Mouse (Mus musculus) midbrain, embryonic 11.5 days (tissue): ENCODE data around the gene Lzts3. TPM values are rescaled to one million over a fixed set of nuclear protein-coding genes. Genes with fewer than 3 reads are reported as not detected.

Experiments used
- ATAC-seq: fragments of 200-750 bp; cut with Nextera tagmentation; 2 replicates; pipeline ENCODE4 v1.8.0; 2017; ENCODE audit warnings: moderate TSS enrichment, moderate library complexity; ENCODE audit not compliant: low FRiP score
- DNase-seq: peaks from one replicate; pipeline ENCODE4 v3.0.0; 2015; ENCODE audit warnings: low spot score; ENCODE audit errors: missing footprints
- H3K27ac ChIP-seq: fragments of 300-500 bp; sonication (generic); 2 replicates; pipeline ENCODE4 v1.5.1; 2014; ENCODE audit warnings: low read depth, low read length
- H3K27me3 ChIP-seq: fragments of 300-500 bp; sonication (generic); 2 replicates; pipeline ENCODE4 v1.6.1; 2014; ENCODE audit warnings: mild to moderate bottlenecking, low read length, moderate library complexity, mixed read lengths; ENCODE audit not compliant: control insufficient read depth, insufficient read depth
- H3K36me3 ChIP-seq: fragments of 300-500 bp; sonication (generic); 2 replicates; pipeline ENCODE4 v1.6.1; 2014; ENCODE audit warnings: mild to moderate bottlenecking, low read length, moderate library complexity, mixed read lengths; ENCODE audit not compliant: control insufficient read depth, insufficient read depth
- H3K4me1 ChIP-seq: fragments of 300-500 bp; sonication (generic); 2 replicates; pipeline ENCODE4 v1.6.1; 2014; ENCODE audit warnings: low read length; ENCODE audit not compliant: control insufficient read depth, insufficient read depth
- H3K4me2 ChIP-seq: fragments of 300-500 bp; sonication (generic); 2 replicates; pipeline ENCODE4 v1.6.1; 2014; ENCODE audit warnings: mild to moderate bottlenecking, moderate library complexity
- H3K4me3 ChIP-seq: fragments of 300-500 bp; sonication (generic); 2 replicates; pipeline ENCODE4 v1.5.1; 2014; ENCODE audit warnings: low read depth, low read length
- H3K9ac ChIP-seq: fragments of 300-500 bp; sonication (generic); 2 replicates; pipeline ENCODE4 v1.6.1; 2014; ENCODE audit warnings: low read length
- H3K9me3 ChIP-seq: fragments of 300-500 bp; sonication (generic); 2 replicates; pipeline ENCODE4 v1.6.1; 2016; ENCODE audit warnings: low read length; ENCODE audit not compliant: control insufficient read depth
- WGBS: fragments of 180-500 bp; shearing (Covaris S2); extraction: QIAGEN DNeasy Blood & Tissue Kit; methylation state at CpG from one replicate; pipeline ENCODE4 v1.1.7; 2014; 5-methylcytosine and 5-hydroxymethylcytosine counted together
- polyA plus RNA-seq: library from polyadenylated mRNA; unstranded; fragments of >200 nt; fragmentation: Nextera tagmentation; extraction: Ambion mirVana; gene quantifications from 2 replicates; pipeline ENCODE4 v1.2.1, GENCODE M21; 2014

The Lzts3 gene
- polyA plus RNA-seq, 1 experiment from 2014 or later, result 1.1 TPM

GRCm38 (mm10) chr2:130642197-130642660 lies 374 bp downstream of the Lzts3 start:
- Histone ChIP-seq H3K9ac (peak overlapping the region; percentile 69), H3K4me2 (peak overlapping the region; percentile 83), H3K4me3 (peak overlapping the region; percentile 60), H3K9me3 (no peaks in the 10 kb centered on the region), H3K27ac (no peak overlapping the region), H3K4me1 (peaks cover 4% of the 10 kb centered on the region; the same call in 1 of the 2 replicates), H3K36me3 (no peaks in the 10 kb centered on the region), H3K27me3 (peaks cover 18% of the 10 kb centered on the region)
- DNase-seq, result no peak
- ATAC-seq, result peak; percentile 63
- 1% methylated on average over 16 of the region's 27 CpGs for WGBS

- peak overlapping the region; percentile 60; the same call in 1 of the 2 replicates for H3K4me3 ChIP-seq
- 81% methylated on average over 6 of the region's 6 CpGs for WGBS
- H3K4me1 ChIP-seq, result peaks cover 4% of the 10 kb centered on the region; the same call in 1 of the 2 replicates
- peak overlapping the region; percentile 83; the same call in 1 of the 2 replicates for H3K4me2 ChIP-seq
- H3K9ac ChIP-seq, result no peak overlapping the region
- peaks cover 26% of the 10 kb centered on the region for H3K27me3 ChIP-seq
- no peaks in the 10 kb centered on the region for H3K9me3 ChIP-seq
- ATAC-seq (peak; percentile 3; the same call in 1 of the 2 replicates), DNase-seq (no peak)
- no peak overlapping the region for H3K27ac ChIP-seq
- no peaks in the 10 kb centered on the region for H3K36me3 ChIP-seq
These were observed 1.1 kb downstream of the Lzts3 start for GRCm38 (mm10) chr2:130641351-130642025.

DNA sequence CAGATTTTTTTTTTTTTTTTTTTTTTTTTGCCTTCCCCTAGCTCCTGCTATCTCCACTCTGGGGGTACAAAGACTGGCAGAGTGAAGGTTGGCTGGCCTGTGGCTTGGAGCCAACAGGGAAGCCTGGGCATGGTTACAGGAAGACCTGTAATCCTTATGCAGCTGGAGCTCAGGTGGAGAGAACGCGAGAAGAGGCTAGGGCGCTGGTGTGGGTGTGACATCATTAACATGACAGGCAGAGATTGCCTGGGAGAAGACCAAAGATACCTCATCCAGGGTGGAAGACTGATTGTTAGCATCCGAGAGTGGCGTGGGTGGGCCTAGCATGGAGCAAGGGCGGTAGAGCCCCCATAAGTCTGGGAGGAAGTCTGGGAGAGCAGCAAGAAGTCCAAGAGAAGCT lies 3.3 kb downstream of the Lzts3 start:
- WGBS, result 80% methylated on average over 6 of the region's 6 CpGs
- H3K27me3 ChIP-seq, result peaks cover 48% of the 10 kb centered on the region
- H3K27ac ChIP-seq, result no peak overlapping the region

DNA sequence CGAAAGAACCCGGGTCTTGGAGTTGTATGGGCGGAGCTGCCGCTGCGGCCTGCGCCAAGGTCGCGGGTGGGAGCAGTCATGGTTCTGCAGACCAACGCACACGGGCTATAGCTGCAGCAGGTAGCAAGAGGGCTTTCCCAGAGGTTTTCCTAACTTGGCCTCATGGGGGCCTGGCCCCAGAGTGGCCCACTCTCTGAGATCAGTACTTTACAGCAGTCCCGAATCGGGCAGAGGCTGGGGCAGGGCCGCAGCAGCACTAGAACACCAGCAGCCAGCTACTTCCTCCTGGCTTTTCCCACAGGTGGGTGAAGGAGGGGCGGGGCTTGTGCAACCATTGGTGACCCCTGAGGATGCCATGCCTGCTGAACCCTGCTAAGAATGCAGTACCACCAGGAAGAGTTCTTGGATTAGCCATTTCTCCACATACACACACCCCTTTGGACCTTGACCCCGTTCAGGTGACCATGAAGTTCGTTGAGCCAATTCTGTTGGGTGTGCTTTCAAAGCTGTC lies 4.4 kb downstream of the Lzts3 start:
- peaks cover 56% of the 10 kb centered on the region for H3K27me3 ChIP-seq
- H3K36me3 ChIP-seq, result no peaks in the 10 kb centered on the region
- H3K9me3 ChIP-seq, result no peaks in the 10 kb centered on the region
- H3K4me3 ChIP-seq, result no peak overlapping the region
- no peak overlapping the region for H3K27ac ChIP-seq
- H3K4me1 ChIP-seq, result peaks cover 26% of the 10 kb centered on the region
- DNase-seq (no peak), ATAC-seq (no peak)
- peak overlapping the region; percentile 20; the same call in 1 of the 2 replicates for H3K9ac ChIP-seq
- 32% methylated on average over 16 of the region's 16 CpGs for WGBS
- no peak overlapping the region for H3K4me2 ChIP-seq

More for the DNA sequence above, 3.3 kb downstream of the Lzts3 start:
- Histone ChIP-seq H3K36me3 (no peaks in the 10 kb centered on the region), H3K4me2 (no peak overlapping the region), H3K9ac (no peak overlapping the region), H3K4me1 (peaks cover 20% of the 10 kb centered on the region), H3K4me3 (no peak overlapping the region), H3K9me3 (no peaks in the 10 kb centered on the region)
- ATAC-seq, result no peak
- no peak for DNase-seq

- ATAC-seq (no peak), DNase-seq (no peak)
- Histone ChIP-seq H3K4me2 (peak overlapping the region; percentile 15), H3K4me1 (peaks cover 31% of the 10 kb centered on the region), H3K9ac (no peak overlapping the region), H3K27me3 (peaks cover 56% of the 10 kb centered on the region), H3K27ac (no peak overlapping the region), H3K9me3 (no peaks in the 10 kb centered on the region), H3K4me3 (no peak overlapping the region), H3K36me3 (no peaks in the 10 kb centered on the region)
- WGBS, result 14% methylated on average over 21 of the region's 21 CpGs
These were observed 6.8 kb downstream of the Lzts3 start for GRCm38 (mm10) chr2:130635847-130636246.

DNA sequence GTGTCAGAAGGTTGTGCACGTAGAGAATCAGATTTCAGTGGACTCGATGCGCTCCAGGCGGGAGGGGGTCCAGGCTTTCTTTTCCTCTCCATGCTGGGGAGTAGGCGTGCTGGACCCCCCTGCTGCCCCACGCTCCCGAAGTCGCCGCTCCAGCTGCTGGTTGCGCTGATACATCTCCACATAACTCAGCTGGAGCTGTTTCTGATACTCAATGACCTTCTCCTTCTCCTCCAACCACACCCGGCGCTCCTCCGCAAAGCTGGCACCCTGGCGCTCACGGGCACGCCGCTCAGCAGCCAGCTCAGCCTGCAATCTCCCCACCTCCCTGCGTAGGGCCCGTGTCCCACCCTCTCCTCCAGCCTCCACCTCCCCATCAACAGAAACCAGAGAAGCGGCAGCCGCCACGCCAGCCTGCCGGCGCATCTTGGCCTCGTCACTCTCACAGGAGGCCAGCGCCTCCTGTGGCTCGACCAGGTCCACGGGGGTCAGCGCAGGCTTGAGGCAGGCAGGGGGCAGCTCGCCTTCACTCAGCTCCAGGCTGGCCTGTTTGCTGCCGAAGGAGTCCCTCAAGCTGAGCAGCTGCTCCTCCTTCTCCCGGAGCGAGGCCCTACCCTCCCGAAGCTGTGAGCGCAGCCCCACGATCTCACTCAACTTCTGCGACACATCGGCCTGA lies 7.7 kb downstream of the Lzts3 start:
- peak overlapping the region; percentile 28 for H3K4me3 ChIP-seq
- peaks cover 31% of the 10 kb centered on the region for H3K4me1 ChIP-seq
- no peaks in the 10 kb centered on the region for H3K9me3 ChIP-seq
- no peaks in the 10 kb centered on the region for H3K36me3 ChIP-seq
- H3K4me2 ChIP-seq, result peak overlapping the region; percentile 60
- DNase-seq (peak; percentile 92), ATAC-seq (peak; percentile 53)
- WGBS, result under 1% methylated on average over 38 of the region's 38 CpGs
- peaks cover 56% of the 10 kb centered on the region for H3K27me3 ChIP-seq
- H3K9ac ChIP-seq, result peak overlapping the region; percentile 61
- H3K27ac ChIP-seq, result no peak overlapping the region

DNA sequence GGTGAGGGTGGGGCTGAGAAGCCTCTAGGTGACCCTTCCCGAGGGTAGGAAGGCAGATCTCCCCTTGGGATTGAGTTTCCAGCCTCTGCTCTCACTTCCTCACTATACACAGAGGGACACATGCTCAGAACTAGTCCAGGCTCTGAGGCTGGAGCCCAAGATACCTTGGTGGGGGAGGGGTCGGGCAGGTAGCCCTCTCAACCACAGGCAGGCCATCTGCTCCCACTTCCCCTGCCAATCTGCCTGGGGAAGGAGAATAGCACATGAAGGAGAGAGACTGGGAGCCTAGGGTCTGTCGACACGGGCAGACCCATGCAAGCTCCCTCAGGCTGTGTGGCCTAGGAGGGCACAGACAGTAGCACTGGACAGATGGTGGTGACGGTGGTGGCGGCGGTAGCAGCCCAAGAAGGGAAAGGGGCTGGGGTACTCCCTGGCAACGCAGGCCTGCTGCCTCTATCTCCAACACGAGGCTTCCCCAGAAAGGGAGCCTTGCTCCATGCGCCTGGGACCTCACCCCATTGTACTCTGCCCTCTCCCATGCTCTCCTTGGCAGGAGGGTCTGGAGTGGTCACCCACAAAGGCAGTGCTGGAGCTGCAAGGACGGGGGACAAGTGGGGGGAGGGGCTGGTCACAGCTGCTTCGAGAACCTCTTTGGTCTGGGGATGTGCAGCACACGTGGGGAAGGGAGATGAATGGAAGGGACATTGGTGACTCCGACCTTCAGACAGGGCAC lies 8.4 kb downstream of the Lzts3 start:
- peaks cover 31% of the 10 kb centered on the region for H3K4me1 ChIP-seq
- peak overlapping the region; percentile 60 for H3K4me2 ChIP-seq
- H3K9me3 ChIP-seq, result no peaks in the 10 kb centered on the region
- H3K27ac ChIP-seq, result no peak overlapping the region
- H3K36me3 ChIP-seq, result no peaks in the 10 kb centered on the region
- H3K4me3 ChIP-seq, result peak overlapping the region; percentile 28
- H3K27me3 ChIP-seq, result peaks cover 56% of the 10 kb centered on the region
- 0 out of 2 replicates have a peak overlapping the region, but pooled peaks have one; percentile 21 for H3K9ac ChIP-seq
- ATAC-seq (peak; percentile 49), DNase-seq (peak; percentile 88)
- 15% methylated on average over 14 of the region's 14 CpGs for WGBS

- Histone ChIP-seq H3K4me1 (peaks cover 37% of the 10 kb centered on the region), H3K9me3 (no peaks in the 10 kb centered on the region), H3K27ac (no peak overlapping the region), H3K27me3 (peaks cover 46% of the 10 kb centered on the region), H3K9ac (no peak overlapping the region), H3K4me3 (no peak overlapping the region), H3K4me2 (no peak overlapping the region), H3K36me3 (no peaks in the 10 kb centered on the region)
- DNase-seq (peak; percentile 88), ATAC-seq (peak; percentile 39)
- WGBS, result 41% methylated on average over 5 of the region's 5 CpGs
These were observed 9.5 kb downstream of the Lzts3 start for GRCm38 (mm10) chr2:130632887-130633675.
